Mouse (Mus musculus): ENCODE results near the gene Gm29609. TPM values are rescaled to one million over a fixed set of nuclear protein-coding genes. Genes with fewer than 3 reads are reported as not detected.
A peak's percentile ranks its signal among the peaks of the same experiment; 100 is the strongest.

Gm29609 gene
- polyA plus RNA-seq, 1 experiment from 2014 or later: 2.1 TPM

DNA sequence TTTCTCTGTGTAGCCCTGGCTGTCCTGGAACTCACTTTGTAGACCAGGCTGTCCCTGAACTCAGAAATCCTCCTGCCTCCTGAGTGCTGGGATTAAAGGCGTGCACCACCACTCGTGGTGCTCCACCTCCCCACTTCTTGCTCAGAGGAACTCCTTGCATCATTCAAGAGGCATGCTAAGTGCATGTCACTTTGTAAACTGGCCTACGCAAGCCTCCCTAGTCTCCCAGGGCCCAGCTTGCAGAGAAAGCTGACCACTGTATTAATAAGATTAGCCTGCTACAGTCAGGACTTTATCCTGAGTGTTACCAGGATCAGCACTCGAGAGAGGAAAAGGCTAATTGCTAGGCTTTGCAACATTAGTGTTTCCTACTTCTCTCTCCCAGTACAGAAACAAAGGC, 11.1 kb downstream of the Gm29609 start:
- no peak overlapping the region for H3K4me3 ChIP-seq (replicated peaks)
- no peak for ATAC-seq
- 89% methylated on average over 4 of the region's 4 CpGs for WGBS

DNA sequence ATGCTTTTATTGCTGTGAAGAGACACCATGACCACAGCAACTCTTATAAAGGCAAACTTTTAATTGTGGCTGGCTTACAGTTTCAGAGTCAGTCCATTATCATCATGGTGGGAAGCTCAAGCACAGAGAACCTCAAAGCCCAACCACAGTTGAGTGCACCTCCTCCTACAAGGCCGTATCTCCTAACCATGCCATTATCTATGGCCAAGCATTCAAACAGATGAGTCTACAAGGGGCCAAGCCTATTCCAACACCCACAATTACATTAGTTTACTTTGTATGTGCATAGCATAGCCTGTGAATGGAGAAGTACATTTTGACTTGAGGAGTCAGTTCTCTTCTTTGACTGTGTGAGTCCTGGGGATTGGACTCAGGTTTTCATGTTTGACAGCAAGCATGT, 14.8 kb downstream of the Gm29609 start:
- H3K27ac ChIP-seq: no peak overlapping the region

More for the DNA sequence above, 11.1 kb downstream of the Gm29609 start:
- H3K36me3 ChIP-seq: peaks cover 58% of the 10 kb centered on the region
- no peak overlapping the region for H3K27ac ChIP-seq
- H3K4me2 ChIP-seq (replicated peaks): no peak overlapping the region
- no peaks in the 10 kb centered on the region for H3K9me3 ChIP-seq
- H3K4me1 ChIP-seq (replicated peaks): no peaks in the 10 kb centered on the region
- no peak overlapping the region for H3K9ac ChIP-seq
- H3K27me3 ChIP-seq (replicated peaks): no peaks in the 10 kb centered on the region

DNA sequence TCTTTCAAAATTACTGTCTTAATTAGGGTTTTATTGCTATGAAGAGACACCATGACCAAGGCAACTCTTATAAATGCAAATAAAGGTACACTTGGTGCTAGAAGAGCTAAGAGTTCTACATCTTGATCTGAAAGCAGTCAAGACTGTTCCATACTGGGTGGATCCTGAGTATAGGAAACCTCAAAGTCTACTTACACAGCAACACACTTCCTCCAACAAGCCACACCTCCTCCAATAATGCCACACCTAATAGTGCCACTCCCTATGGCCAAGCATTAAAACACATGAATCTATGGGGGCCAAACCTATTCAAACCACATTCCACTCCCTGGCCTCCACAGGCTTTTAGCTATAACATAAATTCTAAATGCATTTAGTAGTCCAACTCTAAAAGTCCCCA, 17.2 kb downstream of the Gm29609 start:
- H3K27me3 ChIP-seq (replicated peaks): no peaks in the 10 kb centered on the region
- no peaks in the 10 kb centered on the region for H3K9me3 ChIP-seq
- peak; percentile 68; the same call in 1 of the 2 replicates for ATAC-seq
- peaks cover 49% of the 10 kb centered on the region for H3K36me3 ChIP-seq
- H3K9ac ChIP-seq: no peak overlapping the region
- no peaks in the 10 kb centered on the region for H3K4me1 ChIP-seq (replicated peaks)
- H3K4me3 ChIP-seq (replicated peaks): no peak overlapping the region
- H3K27ac ChIP-seq: no peak overlapping the region
- no peak overlapping the region for H3K4me2 ChIP-seq (replicated peaks)

More for the DNA sequence above, 14.8 kb downstream of the Gm29609 start:
- no peaks in the 10 kb centered on the region for H3K9me3 ChIP-seq
- WGBS: 92% methylated on average over 1 of the region's 1 CpGs
- no peak for ATAC-seq
- H3K9ac ChIP-seq: no peak overlapping the region
- H3K4me1 ChIP-seq (replicated peaks): no peaks in the 10 kb centered on the region
- no peak overlapping the region for H3K4me3 ChIP-seq (replicated peaks)
- peaks cover 62% of the 10 kb centered on the region for H3K36me3 ChIP-seq
- H3K27me3 ChIP-seq (replicated peaks): no peaks in the 10 kb centered on the region
- H3K4me2 ChIP-seq (replicated peaks): no peak overlapping the region

DNA sequence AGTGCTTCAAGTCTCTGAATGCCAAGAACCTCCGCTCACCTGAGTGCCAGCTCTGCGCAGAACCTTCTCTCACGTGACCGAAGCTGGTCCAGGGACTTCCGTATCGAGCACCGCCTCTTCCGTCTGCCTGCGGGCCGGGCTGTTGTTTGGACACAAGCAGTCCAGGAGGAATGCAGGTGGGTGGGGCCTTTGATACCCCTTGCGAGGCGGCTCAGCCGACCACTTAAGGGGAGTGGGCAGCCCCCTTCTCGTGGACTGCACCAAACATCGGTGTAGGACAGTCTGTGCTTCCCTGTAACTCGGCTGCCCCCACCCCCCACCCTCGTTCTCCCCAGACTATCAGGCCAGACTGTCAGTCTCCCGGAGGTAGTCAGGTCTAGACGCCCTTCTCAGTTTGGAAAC, 25.6 kb downstream of the Gm29609 start, which contains the start of gene Mpv17:
Gene Mpv17 (minus strand): TSS at position 100 of the 402 bp plus-strand sequence.
- H3K4me2 ChIP-seq (replicated peaks): peak within 1 kb of the TSS; percentile 83
- H3K27me3 ChIP-seq (replicated peaks): no peaks in the 10 kb centered on the region
- H3K9me3 ChIP-seq: no peaks in the 10 kb centered on the region
- ATAC-seq: peak; percentile 96
- WGBS: under 1% methylated on average over 19 of the region's 19 CpGs
- peak within 1 kb of the TSS; percentile 74 for H3K4me3 ChIP-seq (replicated peaks)
- peaks cover 10% of the 10 kb centered on the region for H3K36me3 ChIP-seq
- peak within 1 kb of the TSS; percentile 78 for H3K9ac ChIP-seq
- peak within 1 kb of the TSS; percentile 61 for H3K27ac ChIP-seq
- H3K4me1 ChIP-seq (replicated peaks): peaks cover 9% of the 10 kb centered on the region; the same call in 1 of the 2 replicates

DNA sequence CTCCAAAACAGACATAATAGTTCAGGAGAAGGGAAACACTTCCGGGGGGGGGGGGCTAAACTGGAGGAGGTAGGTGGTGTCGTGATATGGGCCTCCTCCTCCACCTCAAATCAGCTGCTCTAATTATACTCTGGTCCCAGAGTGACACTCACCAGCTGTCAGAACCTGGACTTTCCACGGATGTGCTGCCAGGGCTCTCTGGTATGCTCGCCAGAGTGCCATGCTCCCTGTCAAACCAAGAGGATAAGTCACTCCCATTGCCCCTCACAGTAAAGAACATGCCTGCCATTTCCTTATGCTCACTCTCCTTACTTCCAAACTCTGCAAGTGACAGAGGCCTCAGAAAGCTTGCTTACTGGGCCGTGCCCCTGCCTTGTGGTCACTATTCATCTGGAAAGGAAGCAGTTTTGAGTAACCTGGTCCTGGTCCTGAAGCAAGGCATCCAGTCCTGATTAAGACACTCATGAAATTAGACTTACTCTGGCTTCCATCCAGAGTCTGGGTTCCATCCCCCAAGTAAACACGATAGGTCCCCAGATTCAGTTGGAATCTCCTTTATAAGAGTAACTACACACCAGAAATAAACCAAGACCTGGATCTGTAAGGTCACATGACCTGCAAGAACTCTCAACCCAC, 26.1 kb downstream of the Gm29609 start:
- Histone ChIP-seq H3K9ac (peak overlapping the region; percentile 78), H3K9me3 (no peaks in the 10 kb centered on the region), H3K4me2 (replicated peaks) (peak overlapping the region; percentile 83), H3K27ac (peak overlapping the region; percentile 61; the same call in 1 of the 2 replicates), H3K4me3 (replicated peaks) (peak overlapping the region; percentile 74), H3K36me3 (peaks cover 10% of the 10 kb centered on the region), H3K27me3 (replicated peaks) (no peaks in the 10 kb centered on the region), H3K4me1 (replicated peaks) (peaks cover 9% of the 10 kb centered on the region; the same call in 1 of the 2 replicates)
- WGBS: 33% methylated on average over 6 of the region's 6 CpGs
- peak; percentile 51 for ATAC-seq

DNA sequence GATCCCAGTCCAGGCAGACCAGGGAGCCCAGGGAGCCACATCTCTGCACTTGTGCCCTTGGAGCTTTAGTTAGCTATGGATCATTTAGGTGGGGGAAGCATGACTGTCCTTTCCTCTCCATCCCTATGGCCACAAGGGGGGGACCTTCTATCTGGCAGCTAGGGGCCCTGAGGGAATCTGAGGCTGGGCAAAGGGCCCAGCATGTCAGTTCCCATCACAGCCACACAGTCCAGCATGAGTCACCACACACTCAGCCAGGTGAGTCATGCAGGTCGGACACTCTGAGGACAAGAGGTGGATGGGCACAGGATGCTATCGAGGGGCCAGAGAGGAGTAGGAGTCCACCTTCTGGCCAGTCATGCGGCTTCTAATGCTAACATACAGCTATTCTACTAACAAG, 28.0 kb downstream of the Gm29609 start:
- WGBS: 80% methylated on average over 3 of the region's 3 CpGs
- Histone ChIP-seq H3K27ac (no peak overlapping the region), H3K9ac (no peak overlapping the region), H3K4me3 (replicated peaks) (no peak overlapping the region), H3K36me3 (no peaks in the 10 kb centered on the region), H3K27me3 (replicated peaks) (no peaks in the 10 kb centered on the region), H3K9me3 (no peaks in the 10 kb centered on the region), H3K4me2 (replicated peaks) (no peak overlapping the region), H3K4me1 (replicated peaks) (peaks cover 9% of the 10 kb centered on the region; the same call in 1 of the 2 replicates)
- no peak for ATAC-seq

DNA sequence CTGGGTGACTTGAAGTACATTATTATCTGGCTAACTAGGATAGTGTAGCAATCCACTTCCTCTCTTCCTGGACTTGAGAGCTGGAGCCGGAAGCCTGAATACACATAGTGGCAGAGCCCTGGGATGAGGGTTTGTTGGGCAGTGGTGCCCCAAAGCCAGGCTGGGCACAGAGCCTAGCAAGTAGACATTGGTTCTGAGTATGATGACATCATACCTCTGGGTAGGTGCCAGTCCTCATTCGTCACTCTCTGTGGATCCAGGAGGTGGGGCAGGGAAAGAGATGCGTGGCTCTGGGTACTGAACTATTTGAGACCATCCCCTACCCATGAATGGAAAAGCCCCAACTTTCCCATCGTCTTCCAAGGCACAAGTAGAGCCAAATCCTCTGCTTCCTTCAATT, 29.9 kb downstream of the Gm29609 start:
- Histone ChIP-seq H3K4me1 (replicated peaks) (peaks cover 9% of the 10 kb centered on the region; the same call in 1 of the 2 replicates), H3K36me3 (0 out of 2 replicates have a peak, but pooled peaks cover 4% of the 10 kb centered on the region), H3K27ac (no peak overlapping the region), H3K9me3 (no peaks in the 10 kb centered on the region), H3K4me2 (replicated peaks) (no peak overlapping the region), H3K27me3 (replicated peaks) (no peaks in the 10 kb centered on the region), H3K4me3 (replicated peaks) (no peak overlapping the region), H3K9ac (no peak overlapping the region)
- 91% methylated on average over 4 of the region's 4 CpGs for WGBS
- no peak for ATAC-seq

DNA sequence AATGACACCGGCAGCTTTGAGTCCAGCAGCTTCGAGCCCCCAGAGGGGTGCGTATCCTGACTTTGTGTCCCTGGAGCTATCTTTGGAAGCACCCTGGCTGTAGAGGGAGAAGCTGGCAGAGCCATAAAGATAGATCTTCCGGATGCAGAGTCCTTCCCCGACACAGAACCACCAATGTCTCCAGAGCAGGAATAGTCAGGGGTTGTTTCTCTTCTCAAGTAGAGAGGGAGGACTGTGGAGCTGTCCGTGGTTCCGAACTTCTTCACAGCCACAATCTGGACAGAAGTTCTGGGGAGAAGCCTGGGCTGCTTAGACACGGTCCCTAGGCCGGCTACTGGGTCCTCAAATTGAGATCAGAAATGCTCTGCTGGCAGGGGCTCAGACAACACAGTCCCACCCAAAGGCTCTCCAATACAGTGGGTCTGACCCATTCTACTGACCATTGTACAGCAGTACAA, 40.7 kb downstream of the Gm29609 start:
- peaks cover 3% of the 10 kb centered on the region; the same call in 1 of the 2 replicates for H3K36me3 ChIP-seq
- H3K4me2 ChIP-seq (replicated peaks): peak overlapping the region; percentile 45
- 10% methylated on average over 9 of the region's 9 CpGs for WGBS
- no peak for ATAC-seq
- no peaks in the 10 kb centered on the region for H3K9me3 ChIP-seq
- no peak overlapping the region for H3K4me3 ChIP-seq (replicated peaks)
- peaks cover 53% of the 10 kb centered on the region for H3K27me3 ChIP-seq (replicated peaks)
- H3K27ac ChIP-seq: no peak overlapping the region
- H3K9ac ChIP-seq: no peak overlapping the region
- peaks cover 11% of the 10 kb centered on the region; the same call in 1 of the 2 replicates for H3K4me1 ChIP-seq (replicated peaks)

DNA sequence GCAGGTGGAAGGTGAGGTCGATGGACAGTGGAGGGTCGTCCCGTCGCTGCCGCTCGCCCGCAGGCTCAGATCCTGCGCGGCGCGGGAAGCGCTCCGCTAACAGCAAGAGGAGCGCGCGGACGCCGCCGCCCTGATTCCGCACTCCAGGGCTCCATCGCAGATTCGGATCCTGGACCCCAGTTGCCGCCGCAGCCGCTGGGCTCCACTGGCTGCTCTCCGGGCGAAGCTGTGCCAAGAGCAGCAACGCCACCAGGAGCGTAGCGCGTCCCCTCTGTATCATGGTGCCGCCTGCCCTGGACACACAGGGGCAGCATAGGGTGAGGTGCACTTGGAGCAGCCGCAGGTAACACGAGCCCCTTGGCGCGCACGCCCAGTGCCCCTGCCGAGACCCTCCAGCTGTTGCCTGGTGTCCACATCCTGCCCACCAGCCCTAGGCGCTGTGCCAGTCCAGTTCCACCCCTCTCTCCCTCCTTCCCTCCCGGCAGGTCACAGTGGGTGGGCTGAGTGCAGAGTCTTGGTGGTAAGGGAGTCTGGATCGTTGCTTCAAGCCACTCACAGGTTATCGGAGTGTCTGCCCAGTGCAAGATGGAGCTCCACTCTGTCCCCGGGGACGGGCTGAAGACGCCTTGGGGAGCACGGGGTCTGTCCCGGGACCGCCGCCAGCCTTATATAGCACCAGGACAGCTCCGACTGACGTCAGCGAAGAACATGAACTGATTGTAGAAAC, 41.3 kb downstream of the Gm29609 start, which contains the start of gene Ucn:
Gene Ucn (minus strand): TSS at position 589 of the 727 bp plus-strand sequence.
- peak within 1 kb of the TSS; percentile 0; the same call in 1 of the 2 replicates for H3K4me3 ChIP-seq (replicated peaks)
- H3K27ac ChIP-seq: no peak within 1 kb of the TSS
- H3K9ac ChIP-seq: no peak within 1 kb of the TSS
- H3K9me3 ChIP-seq: no peaks in the 10 kb centered on the region
- whole genome bisulfite sequencing: under 1% methylated on average over 52 of the region's 52 CpGs
- H3K27me3 ChIP-seq (replicated peaks): peaks cover 58% of the 10 kb centered on the region
- H3K4me2 ChIP-seq (replicated peaks): peak within 1 kb of the TSS; percentile 45
- H3K4me1 ChIP-seq (replicated peaks): peaks cover 11% of the 10 kb centered on the region; the same call in 1 of the 2 replicates
- H3K36me3 ChIP-seq: peaks cover 2% of the 10 kb centered on the region; the same call in 1 of the 2 replicates
- ATAC-seq: peak; percentile 43; the same call in 1 of the 2 replicates

DNA sequence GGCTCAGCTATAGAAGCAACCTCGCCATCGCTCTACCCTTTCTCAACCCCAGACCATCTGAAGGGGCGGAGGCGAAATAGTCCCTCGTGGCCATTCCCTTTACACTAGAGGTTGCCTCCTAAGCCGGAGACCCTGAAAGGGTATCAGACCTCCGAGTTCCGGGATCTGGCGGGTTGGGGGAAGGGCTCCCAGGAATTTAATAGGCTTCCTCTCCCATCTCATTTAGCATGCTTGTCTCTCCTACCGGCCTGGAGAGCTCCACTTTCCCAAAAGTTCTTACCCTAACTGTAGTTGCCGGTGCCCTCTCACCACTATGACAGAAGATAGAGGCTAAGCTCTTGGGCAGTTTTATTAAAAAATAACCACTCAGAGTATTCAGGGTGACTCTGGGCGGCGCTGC, 42.1 kb downstream of the Gm29609 start:
- WGBS: 2% methylated on average over 13 of the region's 13 CpGs
- Histone ChIP-seq H3K4me3 (replicated peaks) (no peak overlapping the region), H3K9me3 (no peaks in the 10 kb centered on the region), H3K27me3 (replicated peaks) (peaks cover 58% of the 10 kb centered on the region), H3K9ac (no peak overlapping the region), H3K4me2 (replicated peaks) (peak overlapping the region; percentile 45), H3K27ac (no peak overlapping the region), H3K4me1 (replicated peaks) (peaks cover 11% of the 10 kb centered on the region; the same call in 1 of the 2 replicates), H3K36me3 (no peaks in the 10 kb centered on the region)
- ATAC-seq: no peak

DNA sequence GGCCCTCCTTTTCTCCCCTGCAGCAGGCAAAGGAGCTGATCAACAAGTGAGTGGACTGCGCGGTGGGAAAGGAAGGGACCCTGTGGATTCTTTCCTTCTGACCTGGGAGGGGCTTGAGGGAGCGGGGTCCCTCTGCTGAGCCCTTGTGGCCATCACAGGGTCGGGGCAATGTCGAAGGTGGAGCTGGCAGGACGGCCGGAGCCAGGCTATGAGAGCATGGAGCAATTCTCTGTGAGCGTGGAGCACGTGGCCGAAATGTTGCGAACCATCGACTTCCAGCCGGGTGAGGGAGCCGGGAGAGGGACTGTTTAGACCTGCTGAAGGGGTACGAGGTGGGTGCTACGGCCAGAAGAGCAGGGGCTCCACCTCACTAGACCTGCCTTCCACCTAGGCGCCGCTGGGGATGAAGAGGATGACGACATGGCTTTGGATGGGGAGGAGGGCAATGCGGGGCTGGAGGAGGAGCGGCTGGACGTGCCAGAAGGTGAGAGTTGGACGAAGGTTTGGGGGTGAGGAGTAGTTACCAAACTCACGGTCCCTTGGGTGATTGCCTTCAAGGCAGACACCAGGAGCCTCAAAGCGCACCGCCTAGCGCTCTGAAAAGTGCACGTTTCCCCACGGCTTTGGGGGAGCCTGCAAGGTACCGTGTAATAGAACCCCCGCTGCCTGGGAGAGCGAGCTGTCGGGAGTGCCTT, 42.8 kb downstream of the Gm29609 start:
- Histone ChIP-seq H3K4me3 (replicated peaks) (no peak overlapping the region), H3K9ac (no peak overlapping the region), H3K27me3 (replicated peaks) (peaks cover 58% of the 10 kb centered on the region), H3K4me2 (replicated peaks) (no peak overlapping the region), H3K36me3 (no peaks in the 10 kb centered on the region), H3K27ac (no peak overlapping the region), H3K9me3 (no peaks in the 10 kb centered on the region), H3K4me1 (replicated peaks) (peaks cover 11% of the 10 kb centered on the region; the same call in 1 of the 2 replicates)
- WGBS: under 1% methylated on average over 33 of the region's 33 CpGs
- ATAC-seq: no peak

DNA sequence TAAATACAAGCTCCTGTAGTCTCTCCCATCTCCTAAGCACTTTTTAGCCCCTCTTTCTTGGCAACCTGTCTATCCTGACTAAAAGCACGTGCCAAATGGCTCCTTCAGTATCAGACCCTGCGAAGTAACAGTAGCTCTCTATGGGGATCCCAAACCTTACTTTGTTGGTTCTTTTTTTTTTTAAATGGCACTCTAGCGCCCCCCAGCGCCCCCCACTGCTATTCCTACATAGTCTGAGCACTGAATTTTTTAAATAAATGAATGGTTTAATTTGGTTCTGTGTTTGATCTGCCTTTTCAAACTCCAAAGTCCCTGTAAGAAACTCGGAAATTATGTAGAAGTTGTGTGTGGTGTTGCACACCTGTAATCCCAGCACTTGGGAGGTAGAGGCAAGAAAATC, 53.7 kb downstream of the Gm29609 start:
- Histone ChIP-seq H3K4me3 (replicated peaks) (no peak overlapping the region), H3K9ac (no peak overlapping the region), H3K36me3 (no peaks in the 10 kb centered on the region), H3K27me3 (replicated peaks) (no peaks in the 10 kb centered on the region), H3K4me1 (replicated peaks) (no peaks in the 10 kb centered on the region), H3K9me3 (no peaks in the 10 kb centered on the region), H3K27ac (no peak overlapping the region), H3K4me2 (replicated peaks) (no peak overlapping the region)
- WGBS: 36% methylated on average over 5 of the region's 5 CpGs
- ATAC-seq: no peak

Data from intestine, embryonic 15.5 days (tissue).